Mouse (Mus musculus) kidney, postnatal 14 days (tissue): ENCODE results near the gene Clip2.
A peak's percentile ranks its signal among the peaks of the same experiment; 100 is the strongest.

ENCODE experiments used
- DNase-seq: peaks from one replicate; pipeline ENCODE4 v3.0.0; 2022; ENCODE audit warnings: mixed read lengths

The Clip2 gene

DNA sequence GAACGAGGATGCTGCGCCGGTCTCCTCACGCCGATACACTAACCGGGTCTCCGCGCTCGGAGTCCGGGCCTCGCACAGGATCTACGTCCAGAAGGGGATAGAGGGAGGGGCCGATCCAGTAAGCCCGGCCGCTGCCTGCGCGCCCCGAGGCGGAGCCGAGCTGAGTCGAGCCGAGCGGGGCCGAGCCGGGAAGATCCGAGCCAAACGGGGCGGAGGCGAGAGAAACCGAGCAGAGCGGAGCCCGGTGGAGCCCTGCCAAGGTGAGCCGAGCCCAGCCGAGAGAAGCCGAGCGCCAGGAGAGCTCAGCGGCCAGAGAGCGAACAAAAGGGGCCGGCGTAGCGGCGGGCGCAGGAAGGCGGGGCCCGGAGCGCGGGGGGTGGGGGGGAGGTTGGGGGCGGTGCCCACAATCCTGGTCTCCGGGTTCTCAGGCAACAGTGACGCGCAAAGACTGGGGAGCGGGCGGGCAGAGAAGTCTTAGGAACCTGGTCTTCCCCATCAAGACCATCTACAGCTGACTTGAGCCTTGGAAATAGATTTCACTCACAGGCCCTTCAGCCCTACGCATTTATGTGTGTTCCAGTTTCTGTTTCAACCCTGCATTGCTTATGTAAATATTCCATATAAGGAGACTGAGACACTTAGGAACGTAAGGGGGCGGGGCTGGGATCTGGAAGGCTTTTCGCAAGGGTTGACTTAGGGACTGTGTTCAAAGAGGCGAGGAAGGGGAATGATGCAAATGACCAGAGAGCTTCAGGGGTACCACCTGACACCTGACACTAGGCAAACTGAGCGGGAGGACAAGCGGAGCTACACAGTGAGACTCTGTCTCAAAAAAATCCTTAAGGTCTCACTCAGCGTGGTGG, at the start of gene Clip2:
Gene Clip2 (minus strand): TSS at position 325 of the 863 bp plus-strand sequence.
- DNase-seq = peak; percentile 99

DNA sequence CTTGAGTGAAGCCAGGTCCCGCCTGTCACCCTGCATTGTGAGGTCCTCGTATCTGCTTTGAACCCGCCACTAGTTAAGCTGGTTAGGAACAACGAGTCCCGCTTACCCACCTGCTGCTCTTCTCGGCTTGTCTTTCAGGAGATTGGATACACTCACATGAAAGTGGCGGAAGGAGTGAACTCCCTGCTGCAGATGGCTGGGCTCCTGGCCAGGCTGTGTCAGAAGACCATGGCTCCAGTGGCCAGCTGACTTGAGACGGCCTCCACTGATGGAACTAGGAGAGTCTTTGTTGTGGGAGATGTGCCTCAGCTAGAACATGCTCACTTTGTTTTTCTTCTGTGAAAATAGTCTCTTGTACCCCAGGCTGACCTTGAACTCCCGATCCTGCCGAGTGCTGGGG, 45.5 kb upstream of the Clip2 start:
- DNase-seq = no peak

GRCm38 (mm10) chr5:134593093-134593492, 40.9 kb upstream of the Clip2 start:
- no peak for DNase-seq

DNA sequence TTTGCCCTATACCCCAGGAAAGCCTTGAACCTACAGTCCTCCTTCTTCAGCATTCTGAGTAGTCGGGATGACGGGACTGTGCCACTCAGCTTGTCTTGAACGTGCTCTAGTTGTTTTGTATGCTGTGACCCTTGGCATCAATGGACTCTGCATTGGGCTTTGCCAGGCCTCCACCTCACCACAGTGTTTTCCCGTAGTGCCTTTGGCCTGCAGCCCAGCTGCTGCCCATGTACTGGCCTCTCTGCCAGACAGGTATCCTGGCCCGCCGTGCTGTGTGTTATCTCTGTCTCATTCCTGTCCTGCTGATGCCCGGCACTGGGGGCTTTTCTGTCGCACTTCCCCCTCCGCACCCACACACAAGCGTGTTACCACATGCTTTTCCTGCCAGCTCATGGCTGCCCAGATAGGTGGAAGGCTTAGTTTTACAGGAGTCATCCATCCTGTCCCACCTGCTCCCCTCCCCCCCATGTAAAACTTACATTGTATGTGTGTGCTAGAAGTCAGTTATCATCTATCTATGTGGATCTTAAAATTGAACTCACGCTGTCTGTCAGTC, 39.9 kb upstream of the Clip2 start:
- no peak for DNase-seq

GRCm38 (mm10) chr5:134589900-134590299, 37.7 kb upstream of the Clip2 start:
- DNase-seq = no peak

- DNase-seq = no peak
These were observed 32.6 kb upstream of the Clip2 start for GRCm38 (mm10) chr5:134584798-134585197.

- DNase-seq = no peak
These were observed 31.6 kb upstream of the Clip2 start for GRCm38 (mm10) chr5:134583884-134584213.

DNA sequence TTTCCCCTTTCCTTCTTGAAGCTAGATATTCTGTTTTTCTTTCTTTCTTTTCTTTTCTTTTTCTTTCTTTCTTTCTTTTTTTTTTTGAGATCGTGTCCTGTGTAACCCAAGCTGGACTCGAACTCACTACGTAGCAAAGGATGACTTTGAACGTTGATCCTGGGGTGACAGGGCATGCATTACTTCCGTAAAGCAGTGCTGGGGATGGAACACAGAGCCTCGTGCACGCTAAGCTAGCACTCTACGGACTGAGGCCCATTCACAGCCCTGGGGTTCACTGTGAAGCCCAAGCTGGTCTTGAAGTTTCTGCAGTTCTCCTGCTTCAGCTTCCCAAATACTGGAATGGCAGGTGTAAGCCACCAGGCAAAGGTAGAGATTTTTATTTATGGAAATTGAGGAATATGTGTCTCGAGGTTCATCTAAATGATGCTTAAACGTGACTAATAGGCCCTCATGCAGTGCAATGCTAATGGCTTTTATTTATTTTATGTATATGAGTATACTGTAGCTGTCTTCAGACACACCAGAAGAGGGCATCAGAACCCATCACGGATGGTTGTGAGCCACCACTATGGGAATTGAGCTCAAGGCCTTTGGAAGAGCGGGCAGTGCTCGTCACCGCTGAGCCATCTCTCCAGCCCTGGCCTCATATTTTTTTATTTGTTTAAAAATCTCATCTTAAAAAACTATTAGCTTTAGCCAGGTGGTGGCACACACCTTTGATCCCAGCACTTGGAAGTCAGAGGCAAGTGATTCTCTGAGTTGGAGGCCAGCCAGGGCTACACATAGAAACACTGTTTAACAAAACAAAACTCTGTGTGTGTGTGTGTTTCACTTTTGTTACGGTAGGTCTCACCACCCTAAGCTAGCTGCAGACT, 31.0 kb upstream of the Clip2 start:
- peak; percentile 26 for DNase-seq

DNA sequence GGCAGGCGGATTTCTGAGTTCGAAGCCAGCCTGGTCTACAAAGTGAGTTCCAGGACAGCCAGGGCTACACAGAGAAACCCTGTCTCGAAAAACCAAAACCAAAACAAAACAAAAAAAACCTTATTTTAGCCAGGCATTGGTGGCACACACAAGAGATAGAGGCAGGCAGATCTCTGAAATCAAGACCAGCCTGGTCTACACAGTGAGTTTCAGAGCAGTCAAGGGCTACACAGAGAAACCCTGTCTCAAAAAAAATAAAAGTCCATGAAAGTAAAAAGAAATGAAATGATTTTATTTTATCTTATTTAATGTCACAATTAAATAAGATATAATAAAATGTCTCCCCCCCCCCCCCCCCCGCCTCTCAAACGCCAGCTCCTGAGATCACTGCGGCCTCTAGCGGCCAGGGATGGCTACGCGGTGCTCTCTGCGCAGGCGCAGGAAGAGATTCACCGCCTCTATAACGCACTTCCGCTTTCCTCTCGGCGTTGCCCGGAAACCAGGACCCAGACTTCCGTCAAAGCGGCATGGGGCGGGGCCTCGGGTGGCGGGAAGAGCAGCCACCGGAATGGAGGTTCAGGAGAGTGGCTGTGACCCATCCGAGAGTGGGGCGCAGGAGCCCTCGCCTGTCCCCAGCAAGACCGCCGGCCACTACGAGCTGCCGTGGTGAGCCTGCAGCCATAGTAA, 30.1 kb upstream of the Clip2 start:
- DNase-seq = peak; percentile 99

DNA sequence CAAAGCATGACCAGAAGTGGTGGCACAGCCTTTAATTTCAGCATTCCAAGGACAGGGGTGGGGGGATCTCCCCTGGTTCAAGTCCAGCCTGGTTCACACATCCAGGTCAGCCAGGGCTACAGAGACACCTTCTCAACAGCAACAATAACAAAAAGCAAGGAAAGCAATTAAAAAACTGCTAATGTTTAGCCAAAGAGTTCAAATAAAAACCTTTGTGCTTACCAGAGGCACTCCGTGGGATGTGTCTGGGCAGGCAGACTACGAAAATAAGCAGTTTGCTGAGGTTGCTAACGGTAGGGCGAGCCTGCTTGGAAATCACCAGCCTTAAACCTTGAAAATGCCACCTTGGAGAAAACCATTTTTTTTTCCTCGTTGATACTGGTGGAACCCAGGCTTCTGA, 28.9 kb upstream of the Clip2 start, which contains the start of gene Rfc2:
Gene Rfc2 (plus strand): TSS at position 221 of the 400 bp plus-strand sequence.
- peak; percentile 60 for DNase-seq

DNA sequence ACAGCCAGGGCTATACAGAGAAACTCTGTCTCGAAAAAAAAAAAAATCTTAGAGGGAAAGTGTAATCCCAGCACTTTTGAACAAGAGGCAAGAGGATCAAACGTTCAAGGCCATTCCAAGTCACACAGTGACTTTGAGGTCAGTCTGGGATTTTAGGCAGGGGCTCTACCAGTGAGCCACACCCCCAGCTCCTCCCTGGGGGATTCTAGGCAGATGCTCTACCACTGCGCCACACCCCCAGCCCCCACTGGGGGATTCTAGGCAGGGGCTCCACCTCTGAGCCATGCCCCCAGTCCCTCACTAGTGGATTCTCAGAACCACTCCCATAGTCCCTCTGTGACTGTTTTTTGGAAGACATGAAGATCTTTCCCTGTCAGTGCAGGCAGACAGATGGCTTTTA, 26.9 kb upstream of the Clip2 start:
- DNase-seq = no peak

DNA sequence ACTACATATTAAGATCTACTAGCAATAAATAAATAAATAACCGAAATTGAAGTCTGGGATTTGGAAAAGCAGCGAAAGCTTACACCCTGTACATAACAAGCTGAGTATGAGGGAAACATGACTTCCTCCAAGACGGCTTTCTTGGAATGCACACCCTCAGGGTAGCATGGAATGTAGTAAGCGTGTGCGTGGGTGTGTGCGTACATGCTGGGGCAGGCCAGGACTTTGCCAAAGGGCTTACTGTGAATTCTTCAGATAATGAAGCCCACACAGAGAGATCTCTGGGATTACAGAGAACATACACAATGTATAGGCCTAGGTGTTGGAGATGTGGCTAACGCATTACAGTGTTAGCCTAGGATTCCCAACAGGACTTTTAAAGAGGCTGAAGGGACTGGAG, 25.3 kb upstream of the Clip2 start:
- DNase-seq = no peak

GRCm38 (mm10) chr5:134576517-134577220, 24.4 kb upstream of the Clip2 start:
- peak; percentile 44 for DNase-seq

DNA sequence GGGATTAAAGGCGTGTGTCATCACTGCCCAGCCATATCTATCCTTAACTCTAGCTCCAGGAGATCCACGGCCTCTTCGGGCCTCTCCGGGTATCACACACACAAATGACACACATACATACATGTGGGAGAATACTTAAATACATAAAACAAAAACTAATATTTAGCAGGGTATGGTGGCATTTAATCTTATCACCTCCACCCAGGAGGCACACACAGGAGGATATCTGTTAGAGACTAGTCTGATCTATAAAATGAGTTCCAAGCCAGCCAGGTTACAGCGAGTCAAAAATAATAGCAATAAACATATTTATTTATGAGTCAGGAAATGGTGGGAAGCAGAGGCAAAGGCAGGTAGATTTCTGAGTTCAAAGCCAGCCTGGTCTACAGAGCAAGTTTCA, 23.6 kb upstream of the Clip2 start:
- no peak for DNase-seq

DNA sequence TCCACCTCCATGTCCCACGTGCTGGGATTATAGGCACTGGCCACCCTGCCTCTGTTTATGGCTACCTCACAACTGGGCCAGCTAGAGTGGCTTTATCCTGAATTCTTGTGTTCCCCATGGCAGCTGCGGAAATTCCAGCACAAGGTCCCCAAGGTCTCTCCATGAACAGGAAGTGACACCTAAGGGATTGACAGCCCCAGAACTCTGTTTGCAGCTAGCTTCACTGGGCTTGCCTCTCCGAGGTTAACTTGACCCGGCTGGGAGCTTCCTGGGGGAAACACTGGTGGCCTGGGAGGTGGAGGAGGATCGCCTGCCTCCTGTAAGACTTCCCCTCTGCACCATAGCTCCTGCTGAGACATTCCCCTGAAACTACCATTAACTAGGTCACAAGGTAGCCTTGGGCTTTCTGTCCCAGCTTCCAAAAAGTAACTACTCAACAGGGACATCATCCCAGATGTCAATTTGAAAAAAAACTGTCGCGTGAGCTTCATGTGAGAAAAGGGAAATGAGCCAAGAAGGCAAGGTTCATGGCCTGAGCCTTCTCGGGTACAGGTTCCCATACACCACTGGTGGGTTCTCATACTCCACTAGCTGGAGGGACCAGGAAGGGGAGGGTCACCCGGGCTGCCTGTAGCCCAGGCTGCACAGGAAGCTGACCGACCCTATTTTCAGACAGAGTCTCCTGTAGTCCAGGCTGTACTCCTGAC, 20.4 kb upstream of the Clip2 start:
- DNase-seq = peak; percentile 48

DNA sequence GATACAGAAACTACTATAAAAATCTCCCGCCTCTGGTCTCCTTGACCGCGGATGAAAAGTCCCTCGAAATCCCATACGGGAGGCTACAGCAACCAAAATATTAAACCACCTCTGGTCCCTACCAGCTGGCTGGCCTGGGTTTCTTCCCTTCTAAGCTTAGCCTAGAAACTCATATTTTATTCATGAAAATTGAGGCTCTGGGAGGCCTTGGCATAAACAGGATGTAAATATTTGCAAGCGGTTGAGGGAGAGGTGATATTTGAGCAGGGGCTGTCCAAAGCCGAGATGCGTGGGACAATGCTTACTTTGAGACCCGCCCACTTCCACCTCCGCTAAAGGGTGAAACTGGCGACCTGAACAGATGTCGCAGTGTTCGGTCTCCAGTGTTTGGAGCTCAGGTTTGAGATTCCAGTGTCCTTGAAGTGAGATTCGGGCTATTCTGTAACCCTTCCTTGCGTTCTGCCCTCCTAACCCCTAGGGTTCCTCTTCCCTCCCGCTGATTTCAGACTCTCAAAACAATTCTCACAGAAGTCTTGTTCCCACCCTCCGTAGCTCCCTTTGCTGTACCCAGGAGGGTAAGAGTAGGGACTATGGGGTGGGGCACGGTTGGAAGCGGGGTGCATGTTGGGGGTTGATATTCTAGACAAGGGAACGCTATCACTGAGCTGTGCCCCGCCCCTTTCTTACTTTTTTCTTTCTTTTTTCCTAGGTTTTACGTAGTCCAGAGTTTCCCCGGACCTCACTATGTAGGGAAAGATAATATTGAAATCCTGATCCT, 19.7 kb upstream of the Clip2 start:
- peak; percentile 82 for DNase-seq

- peak; percentile 70 for DNase-seq
These were observed 16.8 kb upstream of the Clip2 start for GRCm38 (mm10) chr5:134568964-134569491.

DNA sequence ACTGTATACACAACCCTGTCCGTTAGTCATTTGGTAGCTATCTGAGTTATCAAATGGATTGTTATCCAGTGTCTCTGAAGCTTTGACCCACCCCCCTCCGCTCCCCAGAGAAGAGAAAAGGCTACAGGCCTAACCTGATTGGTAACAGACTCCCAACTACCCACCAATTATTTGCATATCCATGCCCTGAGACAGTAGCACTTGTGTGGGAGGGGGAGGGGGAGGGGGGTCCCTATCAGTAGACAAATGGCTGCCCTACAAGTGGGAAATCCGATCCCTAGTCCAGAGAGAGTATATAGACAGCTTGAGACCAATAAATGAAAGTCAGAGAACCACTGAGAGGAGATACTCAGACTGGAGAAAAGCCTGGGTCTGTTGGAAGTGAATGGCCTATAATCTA, 15.8 kb upstream of the Clip2 start:
- no peak for DNase-seq

DNA sequence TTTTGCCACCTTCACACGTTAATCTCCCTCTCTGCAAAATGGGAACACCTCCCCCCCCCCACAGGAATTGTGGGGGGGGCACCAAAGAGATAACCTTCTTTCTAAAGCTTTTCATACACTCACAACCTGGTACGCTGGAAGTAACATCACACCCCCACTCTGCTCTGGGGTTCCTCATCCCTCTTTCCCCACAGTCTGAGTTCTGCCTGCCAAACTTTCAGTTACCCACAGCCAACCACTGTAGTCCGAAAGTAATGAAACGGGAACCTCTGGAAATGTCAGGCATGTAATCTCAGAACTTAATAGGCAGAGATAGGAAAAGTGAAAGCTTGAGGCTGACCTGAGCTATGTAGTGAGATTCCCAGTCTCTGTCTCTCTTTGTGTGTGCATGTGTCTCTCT, 15.2 kb upstream of the Clip2 start:
- DNase-seq = no peak

DNA sequence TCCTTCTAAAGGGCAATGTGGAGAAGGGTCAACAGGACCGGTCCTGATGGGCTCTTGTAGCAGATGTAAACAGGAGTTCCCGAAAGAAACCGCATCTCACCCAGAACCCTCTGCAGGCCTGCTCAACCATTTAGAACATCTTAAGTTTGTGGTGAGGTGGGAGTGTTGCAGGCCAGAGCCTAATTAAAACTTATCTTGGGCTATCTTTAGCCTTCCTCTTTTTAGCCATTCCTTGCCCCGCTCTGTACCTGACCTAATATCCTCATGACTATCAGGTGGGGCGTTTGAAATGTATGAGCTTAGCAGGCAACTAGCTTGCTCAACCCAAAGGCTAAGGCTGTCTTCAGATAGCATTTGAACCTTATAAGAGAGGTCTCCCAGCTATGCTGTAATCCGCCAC, 13.5 kb upstream of the Clip2 start:
- no peak for DNase-seq

DNA sequence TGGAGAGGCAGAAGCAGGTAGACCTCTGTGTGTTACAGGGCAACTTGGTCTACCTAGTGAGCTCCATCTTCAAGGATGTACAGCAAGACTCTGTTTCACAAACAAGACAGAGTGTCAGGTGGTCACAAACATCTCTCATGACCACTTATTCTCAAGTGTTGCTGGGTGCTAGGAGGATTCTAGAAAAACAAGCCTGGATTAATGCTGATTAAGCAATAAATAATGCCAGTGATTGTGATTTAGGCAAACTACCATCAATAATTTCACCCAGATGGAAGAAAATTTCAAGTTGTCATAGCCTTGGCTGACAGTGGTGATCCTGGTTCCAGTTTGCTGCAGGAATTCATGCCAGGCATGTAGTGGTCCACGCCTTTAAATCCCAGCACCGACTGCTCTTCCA, 12.0 kb upstream of the Clip2 start:
- DNase-seq = no peak
